Mouse (Mus musculus): Measurements from ENCODE around the gene 4931406P16Rik.
"Not testable (repeated sequence)": the region's sequence is repeated elsewhere in the genome, so short reads cannot be mapped to it uniquely, and the experiment has no call there.

Gene 4931406P16Rik

GRCm38 (mm10) chr7:34208027-34208745 is 105.2 kb downstream of the 4931406P16Rik start:
- no peak for DNase-seq (ENCODE audit: low spot score)

- DNase-seq (ENCODE audit: low spot score): no peak
Measured at GRCm38 (mm10) chr7:34206331-34206730, 107.0 kb downstream of the 4931406P16Rik start.

GRCm38 (mm10) chr7:34202147-34202546 is 111.2 kb downstream of the 4931406P16Rik start:
- DNase-seq (ENCODE audit: low spot score): not testable (repeated sequence)

- no peak for DNase-seq (ENCODE audit: low spot score)
Measured at GRCm38 (mm10) chr7:34200829-34201228, 112.5 kb downstream of the 4931406P16Rik start.

GRCm38 (mm10) chr7:34198346-34198745 is 115.0 kb downstream of the 4931406P16Rik start:
- peak; percentile 53 for DNase-seq (ENCODE audit: low spot score)

GRCm38 (mm10) chr7:34196132-34197128 is 116.9 kb downstream of the 4931406P16Rik start, which contains the start of gene Pdcd2l:
Gene Pdcd2l, minus strand, starts transcription at chr7:34196661.
- DNase-seq (ENCODE audit: low spot score): peak; percentile 91

GRCm38 (mm10) chr7:34195632-34196031 is 117.7 kb downstream of the 4931406P16Rik start:
- no peak for DNase-seq (ENCODE audit: low spot score)

- DNase-seq (ENCODE audit: low spot score): no peak
Measured at GRCm38 (mm10) chr7:34192825-34193224, 120.5 kb downstream of the 4931406P16Rik start.

GRCm38 (mm10) chr7:34189376-34189989 is 123.9 kb downstream of the 4931406P16Rik start:
- DNase-seq (ENCODE audit: low spot score): no peak
